Mouse (Mus musculus): ENCODE results near the gene F9. TPM values are rescaled to one million over a fixed set of nuclear protein-coding genes. Genes with fewer than 3 reads are reported as not detected.
"Not testable (repeated sequence)": the region's sequence is repeated elsewhere in the genome, so short reads cannot be mapped to it uniquely, and the experiment has no call there.

F9 gene
- not detected in 2 replicates for polyA plus RNA-seq (2014; fragmentation: Nextera tagmentation; extraction: Ambion mirVana)

DNA sequence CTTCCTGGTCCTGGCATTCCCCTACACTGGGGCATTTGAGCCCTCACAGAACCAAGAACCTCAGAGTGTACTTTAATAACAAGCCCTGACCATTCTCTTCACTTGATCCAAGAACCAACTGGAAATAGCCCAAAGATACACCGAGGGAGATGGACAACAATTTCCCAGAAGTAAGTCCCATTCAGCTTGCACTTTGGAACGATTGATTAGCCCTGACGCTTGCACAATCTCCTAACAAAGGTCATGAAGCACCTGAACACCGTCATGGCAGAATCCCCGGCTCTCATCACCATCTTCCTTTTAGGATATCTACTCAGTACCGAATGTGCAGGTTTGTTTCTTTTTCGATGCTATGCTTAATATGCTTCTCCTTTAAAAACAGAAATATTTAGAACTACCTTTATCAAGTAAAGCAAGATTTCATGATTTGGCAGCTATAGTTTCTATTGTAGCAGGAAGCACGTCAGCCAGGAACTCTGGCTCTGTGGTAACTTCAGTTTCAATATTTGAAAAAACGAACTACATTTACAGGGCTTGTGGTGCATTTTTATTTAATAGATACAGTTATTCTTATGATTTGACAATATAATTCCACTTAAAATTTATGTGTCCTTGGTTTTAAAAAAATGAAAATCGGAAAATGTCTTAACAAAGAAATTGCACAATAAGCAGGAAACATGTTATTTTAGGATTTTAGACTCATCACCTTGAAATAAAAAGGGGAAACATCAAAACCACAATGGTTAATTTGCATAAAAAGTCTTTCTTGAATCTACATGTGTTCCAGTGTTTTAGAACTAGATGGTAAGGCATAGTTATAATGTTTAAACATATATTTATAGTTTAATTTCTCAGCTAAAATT is at the start of gene F9:
Gene F9, plus strand, starts transcription at position 244 of the 863 bp plus-strand sequence.
- 90% methylated on average over 10 of the region's 10 CpGs for WGBS
- Histone ChIP-seq H3K27ac (ENCODE audit: low read depth, low read length) (no peak within 1 kb of the TSS), H3K9ac (ENCODE audit: low read length) (no peak within 1 kb of the TSS), H3K4me1 (ENCODE audit: control insufficient read depth, insufficient read depth, low read length) (no peaks in the 10 kb centered on the region), H3K4me3 (ENCODE audit: low read depth, low read length) (no peak within 1 kb of the TSS), H3K36me3 (ENCODE audit: control insufficient read depth, insufficient read depth, low read length) (no peaks in the 10 kb centered on the region), H3K27me3 (ENCODE audit: control insufficient read depth, insufficient read depth, low read length) (no peaks in the 10 kb centered on the region), H3K9me3 (ENCODE audit: control insufficient read depth, low read length) (no peaks in the 10 kb centered on the region), H3K4me2 (ENCODE audit: low read depth) (no peak within 1 kb of the TSS)
- DNase-seq (ENCODE audit: low spot score) (no peak), ATAC-seq (ENCODE audit: insufficient read depth, low FRiP score, low TSS enrichment) (no peak)

DNA sequence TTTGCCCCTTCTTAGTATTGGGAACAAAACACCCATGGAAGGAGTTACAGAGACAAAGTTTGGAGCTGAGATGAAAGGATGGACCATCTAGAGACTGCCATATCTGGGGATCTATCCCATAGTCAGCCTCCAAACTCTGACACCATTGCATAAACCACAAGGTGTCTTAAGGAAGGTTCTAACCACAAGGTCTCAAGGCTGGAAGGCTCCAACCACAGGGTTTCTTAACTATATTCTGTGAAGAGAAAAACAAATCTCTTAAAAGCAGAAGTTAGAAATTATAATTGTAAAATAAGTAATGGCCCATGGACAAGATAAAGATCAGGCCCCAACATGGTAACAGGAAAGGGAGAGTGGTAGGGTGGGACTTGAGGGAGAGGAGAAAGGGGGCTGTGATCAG is 29.5 kb upstream of the F9 start:
- H3K27ac ChIP-seq (ENCODE audit: low read depth, low read length); H3K4me2 ChIP-seq (ENCODE audit: low read depth); ATAC-seq (ENCODE audit: insufficient read depth, low FRiP score, low TSS enrichment): not testable (repeated sequence)

DNA sequence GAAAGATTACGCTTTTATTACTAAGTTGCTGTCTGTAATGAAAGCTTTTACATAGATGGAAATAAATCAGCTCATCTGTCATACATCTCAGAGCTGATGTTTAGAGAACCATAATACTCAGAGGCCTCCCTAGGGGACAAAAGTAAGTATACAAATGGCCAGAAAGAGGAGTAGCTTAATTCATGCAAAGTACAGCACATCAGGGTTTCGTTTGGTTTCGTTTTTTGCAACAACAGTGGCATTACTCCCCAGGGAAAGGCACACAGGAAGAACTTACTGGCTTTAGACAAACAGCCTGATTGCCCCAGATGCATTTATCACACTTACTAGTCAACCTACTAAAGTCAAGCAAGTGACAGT is 800 bp downstream of the F9 start:
- Histone ChIP-seq H3K9ac (ENCODE audit: low read length) (no peak overlapping the region), H3K4me1 (ENCODE audit: control insufficient read depth, insufficient read depth, low read length) (no peaks in the 10 kb centered on the region), H3K27me3 (ENCODE audit: control insufficient read depth, insufficient read depth, low read length) (no peaks in the 10 kb centered on the region), H3K4me3 (ENCODE audit: low read depth, low read length) (no peak overlapping the region), H3K9me3 (ENCODE audit: control insufficient read depth, low read length) (no peaks in the 10 kb centered on the region), H3K27ac (ENCODE audit: low read depth, low read length) (no peak overlapping the region), H3K4me2 (ENCODE audit: low read depth) (no peak overlapping the region), H3K36me3 (ENCODE audit: control insufficient read depth, insufficient read depth, low read length) (no peaks in the 10 kb centered on the region)
- DNase-seq (ENCODE audit: low spot score): no peak
- no peak for ATAC-seq (ENCODE audit: insufficient read depth, low FRiP score, low TSS enrichment)
- 68% methylated on average over 3 of the region's 3 CpGs for WGBS

More for the DNA sequence above, 29.5 kb upstream of the F9 start:
- not testable (repeated sequence) for H3K27me3 ChIP-seq (ENCODE audit: control insufficient read depth, insufficient read depth, low read length); H3K36me3 ChIP-seq (ENCODE audit: control insufficient read depth, insufficient read depth, low read length); H3K4me3 ChIP-seq (ENCODE audit: low read depth, low read length); DNase-seq (ENCODE audit: low spot score); H3K4me1 ChIP-seq (ENCODE audit: control insufficient read depth, insufficient read depth, low read length); H3K9ac ChIP-seq (ENCODE audit: low read length); H3K9me3 ChIP-seq (ENCODE audit: control insufficient read depth, low read length)

DNA sequence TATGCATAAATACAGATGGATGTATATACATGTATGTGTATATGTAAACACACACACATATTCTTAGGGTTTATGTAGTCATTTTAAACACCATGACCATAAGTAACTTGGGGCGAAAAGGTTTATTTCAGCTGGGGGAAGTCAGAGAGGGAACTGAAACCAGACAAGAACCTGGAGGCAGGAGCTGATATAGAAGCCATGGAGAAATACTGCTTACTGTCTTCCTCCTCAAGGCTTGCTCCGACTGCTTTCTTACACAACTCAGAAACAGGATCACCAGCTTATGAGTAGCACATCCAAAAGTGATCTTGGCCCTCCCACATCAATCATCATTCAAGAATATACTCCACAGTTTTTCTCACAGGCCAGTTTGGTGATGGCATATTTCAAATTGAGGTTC is 2.2 kb downstream of the F9 start:
- H3K4me3 ChIP-seq (ENCODE audit: low read depth, low read length): no peak overlapping the region
- ATAC-seq (ENCODE audit: insufficient read depth, low FRiP score, low TSS enrichment): no peak
- no peaks in the 10 kb centered on the region for H3K27me3 ChIP-seq (ENCODE audit: control insufficient read depth, insufficient read depth, low read length)
- H3K9me3 ChIP-seq (ENCODE audit: control insufficient read depth, low read length): no peaks in the 10 kb centered on the region
- DNase-seq (ENCODE audit: low spot score): no peak
- 78% methylated on average over 2 of the region's 2 CpGs for WGBS
- no peak overlapping the region for H3K27ac ChIP-seq (ENCODE audit: low read depth, low read length)
- no peaks in the 10 kb centered on the region for H3K4me1 ChIP-seq (ENCODE audit: control insufficient read depth, insufficient read depth, low read length)
- no peak overlapping the region for H3K4me2 ChIP-seq (ENCODE audit: low read depth)
- H3K9ac ChIP-seq (ENCODE audit: low read length): no peak overlapping the region
- H3K36me3 ChIP-seq (ENCODE audit: control insufficient read depth, insufficient read depth, low read length): no peaks in the 10 kb centered on the region

DNA sequence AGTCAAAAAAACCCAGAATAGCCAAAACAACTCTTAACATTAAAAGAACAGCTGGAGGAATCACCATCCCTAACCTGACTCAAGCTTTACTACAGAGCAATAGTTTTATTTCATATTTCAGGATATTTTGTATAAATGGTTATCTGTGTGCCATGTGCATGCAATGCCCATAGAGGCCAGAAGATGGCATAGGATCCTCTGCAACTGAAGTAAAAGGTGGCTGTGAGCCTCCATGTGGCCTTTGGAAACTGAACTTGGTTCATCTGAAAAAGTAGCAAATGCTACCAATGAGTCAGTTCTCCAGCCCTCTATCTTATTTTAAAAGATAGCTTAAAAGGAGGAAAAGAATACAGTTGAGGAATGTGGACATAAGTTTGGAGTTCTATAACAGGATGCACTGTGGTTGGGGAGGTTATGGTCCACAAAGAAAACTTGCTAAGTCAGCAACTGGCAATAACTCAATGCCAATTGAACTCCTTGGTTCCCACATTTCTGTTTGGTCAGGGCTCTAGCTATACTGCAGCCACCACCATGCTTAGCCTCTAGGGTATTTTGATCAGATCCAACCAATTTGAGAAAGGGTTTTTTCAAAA is 13.9 kb downstream of the F9 start:
- H3K9ac ChIP-seq (ENCODE audit: low read length): no peak overlapping the region
- peak; percentile 16 for DNase-seq (ENCODE audit: low spot score)
- H3K4me3 ChIP-seq (ENCODE audit: low read depth, low read length): no peak overlapping the region
- no peak for ATAC-seq (ENCODE audit: insufficient read depth, low FRiP score, low TSS enrichment)
- H3K27me3 ChIP-seq (ENCODE audit: control insufficient read depth, insufficient read depth, low read length): no peaks in the 10 kb centered on the region
- no peak overlapping the region for H3K27ac ChIP-seq (ENCODE audit: low read depth, low read length)
- H3K9me3 ChIP-seq (ENCODE audit: control insufficient read depth, low read length): no peaks in the 10 kb centered on the region
- no peaks in the 10 kb centered on the region for H3K4me1 ChIP-seq (ENCODE audit: control insufficient read depth, insufficient read depth, low read length)
- H3K4me2 ChIP-seq (ENCODE audit: low read depth): no peak overlapping the region
- no peaks in the 10 kb centered on the region for H3K36me3 ChIP-seq (ENCODE audit: control insufficient read depth, insufficient read depth, low read length)

DNA sequence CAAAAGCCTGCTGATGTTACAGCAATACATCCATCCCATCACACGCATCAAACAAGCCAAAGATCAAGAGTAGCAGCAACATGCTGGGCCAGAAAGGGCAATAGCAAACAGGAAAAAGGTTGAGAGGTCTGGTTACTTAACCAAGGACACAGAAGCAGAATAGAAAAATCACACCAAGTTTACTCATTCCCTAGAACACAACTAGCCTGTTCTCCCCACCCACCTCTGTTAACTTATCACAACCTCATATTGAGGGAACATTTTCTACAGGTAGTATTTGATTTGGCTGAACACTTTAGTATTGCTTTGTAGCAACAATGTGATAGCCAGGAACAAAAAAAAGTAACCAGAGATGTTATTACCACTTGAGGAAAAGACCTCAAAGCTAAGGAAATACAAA is 15.3 kb downstream of the F9 start:
- 87% methylated on average over 1 of the region's 1 CpGs for WGBS
- H3K27me3 ChIP-seq (ENCODE audit: control insufficient read depth, insufficient read depth, low read length): no peaks in the 10 kb centered on the region
- H3K4me2 ChIP-seq (ENCODE audit: low read depth): no peak overlapping the region
- no peak for ATAC-seq (ENCODE audit: insufficient read depth, low FRiP score, low TSS enrichment)
- H3K9ac ChIP-seq (ENCODE audit: low read length): no peak overlapping the region
- no peak for DNase-seq (ENCODE audit: low spot score)
- H3K4me3 ChIP-seq (ENCODE audit: low read depth, low read length): no peak overlapping the region
- H3K27ac ChIP-seq (ENCODE audit: low read depth, low read length): no peak overlapping the region
- no peaks in the 10 kb centered on the region for H3K4me1 ChIP-seq (ENCODE audit: control insufficient read depth, insufficient read depth, low read length)
- no peaks in the 10 kb centered on the region for H3K9me3 ChIP-seq (ENCODE audit: control insufficient read depth, low read length)
- no peaks in the 10 kb centered on the region for H3K36me3 ChIP-seq (ENCODE audit: control insufficient read depth, insufficient read depth, low read length)

DNA sequence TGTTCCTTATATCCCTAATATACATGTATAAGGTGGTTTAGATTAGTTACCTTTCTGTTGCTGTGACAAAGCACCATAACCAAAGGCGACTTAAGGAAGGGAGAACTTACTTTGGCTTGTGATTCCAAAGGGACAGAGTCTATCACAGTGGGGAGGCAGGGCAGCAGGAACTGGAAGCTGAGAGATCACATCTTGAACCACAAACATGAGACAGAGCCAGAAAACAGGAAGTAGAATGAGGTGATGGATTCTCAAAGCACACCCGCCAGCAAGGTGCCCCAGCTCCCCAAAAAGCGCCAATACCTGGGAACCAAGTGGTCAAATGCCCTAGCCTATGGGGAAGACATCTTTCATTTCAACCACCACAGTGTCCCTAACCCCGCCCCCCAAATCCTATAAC is 21.7 kb downstream of the F9 start:
- H3K36me3 ChIP-seq (ENCODE audit: control insufficient read depth, insufficient read depth, low read length): no peaks in the 10 kb centered on the region
- H3K4me1 ChIP-seq (ENCODE audit: control insufficient read depth, insufficient read depth, low read length): no peaks in the 10 kb centered on the region
- no peak overlapping the region for H3K9ac ChIP-seq (ENCODE audit: low read length)
- no peak overlapping the region for H3K27ac ChIP-seq (ENCODE audit: low read depth, low read length)
- 81% methylated on average over 4 of the region's 4 CpGs for WGBS
- no peak overlapping the region for H3K4me3 ChIP-seq (ENCODE audit: low read depth, low read length)
- DNase-seq (ENCODE audit: low spot score) (no peak), ATAC-seq (ENCODE audit: insufficient read depth, low FRiP score, low TSS enrichment) (no peak)
- H3K27me3 ChIP-seq (ENCODE audit: control insufficient read depth, insufficient read depth, low read length): no peaks in the 10 kb centered on the region
- no peak overlapping the region for H3K4me2 ChIP-seq (ENCODE audit: low read depth)
- no peaks in the 10 kb centered on the region for H3K9me3 ChIP-seq (ENCODE audit: control insufficient read depth, low read length)

DNA sequence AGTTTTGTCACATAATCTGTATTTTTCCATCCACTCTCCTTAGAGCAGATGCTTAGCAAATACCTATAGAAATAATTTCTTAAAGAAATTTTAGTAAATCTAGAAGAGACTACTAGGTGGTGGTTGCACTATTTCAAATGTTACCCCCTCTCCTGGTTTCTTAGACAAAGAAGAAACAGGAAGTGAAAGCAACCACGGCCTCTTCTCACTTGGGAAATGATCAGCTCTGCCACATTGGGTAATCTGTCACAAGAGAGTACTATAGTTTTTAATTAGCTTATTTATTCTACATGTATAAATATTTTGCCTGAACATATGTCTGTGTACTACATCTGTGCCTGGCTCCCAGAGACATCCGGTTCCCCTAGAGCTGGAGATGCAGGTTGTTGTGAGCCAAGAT is 22.3 kb downstream of the F9 start:
- ATAC-seq (ENCODE audit: insufficient read depth, low FRiP score, low TSS enrichment): no peak
- 93% methylated on average over 2 of the region's 2 CpGs for WGBS

DNA sequence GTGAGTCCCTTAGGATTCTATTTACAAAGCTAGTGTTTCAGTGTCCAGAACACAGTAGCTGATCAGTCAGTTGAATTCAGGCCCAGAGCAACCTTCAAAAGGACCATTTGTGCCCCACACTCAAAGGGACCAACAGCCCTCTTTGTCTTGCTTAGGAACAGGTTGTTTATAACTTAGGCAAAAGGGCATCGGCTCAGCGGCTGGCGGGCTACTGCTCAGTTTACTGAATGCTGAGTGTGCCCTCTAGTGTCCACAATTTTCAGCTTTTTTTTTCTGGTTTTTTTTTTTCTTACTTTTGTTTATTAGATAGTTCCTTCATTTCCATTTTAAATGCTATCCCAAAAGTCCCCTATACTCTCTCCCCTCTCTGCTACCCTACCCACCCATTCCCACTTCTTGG is 27.4 kb downstream of the F9 start:
- H3K36me3 ChIP-seq (ENCODE audit: control insufficient read depth, insufficient read depth, low read length): no peaks in the 10 kb centered on the region
- peak; percentile 54 for DNase-seq (ENCODE audit: low spot score)
- no peaks in the 10 kb centered on the region for H3K9me3 ChIP-seq (ENCODE audit: control insufficient read depth, low read length)
- H3K27me3 ChIP-seq (ENCODE audit: control insufficient read depth, insufficient read depth, low read length): no peaks in the 10 kb centered on the region
- H3K4me3 ChIP-seq (ENCODE audit: low read depth, low read length): no peak overlapping the region
- no peak overlapping the region for H3K9ac ChIP-seq (ENCODE audit: low read length)
- no peaks in the 10 kb centered on the region for H3K4me1 ChIP-seq (ENCODE audit: control insufficient read depth, insufficient read depth, low read length)
- no peak overlapping the region for H3K4me2 ChIP-seq (ENCODE audit: low read depth)
- no peak for ATAC-seq (ENCODE audit: insufficient read depth, low FRiP score, low TSS enrichment)
- H3K27ac ChIP-seq (ENCODE audit: low read depth, low read length): no peak overlapping the region
- WGBS: 15% methylated on average over 3 of the region's 3 CpGs

More for the DNA sequence above, 22.3 kb downstream of the F9 start:
- no peak for DNase-seq (ENCODE audit: low spot score)
- H3K4me2 ChIP-seq (ENCODE audit: low read depth): no peak overlapping the region
- no peak overlapping the region for H3K27ac ChIP-seq (ENCODE audit: low read depth, low read length)
- H3K27me3 ChIP-seq (ENCODE audit: control insufficient read depth, insufficient read depth, low read length): no peaks in the 10 kb centered on the region
- H3K9me3 ChIP-seq (ENCODE audit: control insufficient read depth, low read length): no peaks in the 10 kb centered on the region
- no peaks in the 10 kb centered on the region for H3K36me3 ChIP-seq (ENCODE audit: control insufficient read depth, insufficient read depth, low read length)
- no peak overlapping the region for H3K9ac ChIP-seq (ENCODE audit: low read length)
- H3K4me3 ChIP-seq (ENCODE audit: low read depth, low read length): no peak overlapping the region
- H3K4me1 ChIP-seq (ENCODE audit: control insufficient read depth, insufficient read depth, low read length): no peaks in the 10 kb centered on the region

Measured in neural tube, embryonic 11.5 days (tissue).